Mouse (Mus musculus) limb, embryonic 13.5 days (tissue): Measurements from ENCODE around the gene Ptprf. TPM values are rescaled to one million over a fixed set of nuclear protein-coding genes. Genes with fewer than 3 reads are reported as not detected.

Source experiments
- ATAC-seq: fragments of 200-750 bp; cut with Nextera tagmentation; 2 replicates; pipeline ENCODE4 v1.8.0; 2017; ENCODE audit warnings: low read depth, moderate number of reproducible peaks, moderate TSS enrichment; ENCODE audit not compliant: low FRiP score
- H3K27ac ChIP-seq: fragments of 300-500 bp; sonication (generic); 2 replicates; pipeline ENCODE4 v1.5.1; 2015; ENCODE audit warnings: inconsistent platforms, mild to moderate bottlenecking, moderate library complexity
- H3K27me3 ChIP-seq: fragments of 300-500 bp; sonication (generic); 2 replicates; pipeline ENCODE4 v1.6.1; 2015; ENCODE audit warnings: mild to moderate bottlenecking, inconsistent platforms
- H3K36me3 ChIP-seq: fragments of 300-500 bp; sonication (generic); 2 replicates; pipeline ENCODE4 v1.6.1; 2015; ENCODE audit warnings: inconsistent platforms, mild to moderate bottlenecking, moderate library complexity
- H3K4me1 ChIP-seq: fragments of 300-500 bp; sonication (generic); 2 replicates; pipeline ENCODE4 v1.6.1; 2015; ENCODE audit warnings: inconsistent platforms
- H3K4me2 ChIP-seq: fragments of 300-500 bp; sonication (generic); replicated peaks from 2 replicates; pipeline ENCODE4 v1.6.1; 2015; ENCODE audit warnings: inconsistent platforms, mild to moderate bottlenecking, moderate library complexity
- H3K4me3 ChIP-seq: fragments of 300-500 bp; sonication (generic); 2 replicates; pipeline ENCODE4 v1.5.1; 2015; ENCODE audit warnings: moderate library complexity, mild to moderate bottlenecking, inconsistent platforms
- H3K9ac ChIP-seq: fragments of 300-500 bp; sonication (generic); 2 replicates; pipeline ENCODE4 v1.6.1; 2015; ENCODE audit warnings: mild to moderate bottlenecking, inconsistent platforms
- H3K9me3 ChIP-seq: fragments of 300-500 bp; sonication (generic); 2 replicates; pipeline ENCODE4 v1.6.1; 2016; ENCODE audit warnings: inconsistent platforms
- WGBS: fragments of 180-500 bp; shearing (Covaris S2); methylation state at CpG from one replicate; pipeline ENCODE4 v1.1.7; 2015; 5-methylcytosine and 5-hydroxymethylcytosine counted together
- polyA plus RNA-seq: library from polyadenylated mRNA; unstranded; fragments of >200 nt; fragmentation: Nextera tagmentation; extraction: Ambion mirVana; gene quantifications from 2 replicates; pipeline ENCODE4 v1.2.1, GENCODE M21; 2015

Ptprf gene
- polyA plus RNA-seq, 1 experiment from 2014 or later = 58.1 TPM

DNA sequence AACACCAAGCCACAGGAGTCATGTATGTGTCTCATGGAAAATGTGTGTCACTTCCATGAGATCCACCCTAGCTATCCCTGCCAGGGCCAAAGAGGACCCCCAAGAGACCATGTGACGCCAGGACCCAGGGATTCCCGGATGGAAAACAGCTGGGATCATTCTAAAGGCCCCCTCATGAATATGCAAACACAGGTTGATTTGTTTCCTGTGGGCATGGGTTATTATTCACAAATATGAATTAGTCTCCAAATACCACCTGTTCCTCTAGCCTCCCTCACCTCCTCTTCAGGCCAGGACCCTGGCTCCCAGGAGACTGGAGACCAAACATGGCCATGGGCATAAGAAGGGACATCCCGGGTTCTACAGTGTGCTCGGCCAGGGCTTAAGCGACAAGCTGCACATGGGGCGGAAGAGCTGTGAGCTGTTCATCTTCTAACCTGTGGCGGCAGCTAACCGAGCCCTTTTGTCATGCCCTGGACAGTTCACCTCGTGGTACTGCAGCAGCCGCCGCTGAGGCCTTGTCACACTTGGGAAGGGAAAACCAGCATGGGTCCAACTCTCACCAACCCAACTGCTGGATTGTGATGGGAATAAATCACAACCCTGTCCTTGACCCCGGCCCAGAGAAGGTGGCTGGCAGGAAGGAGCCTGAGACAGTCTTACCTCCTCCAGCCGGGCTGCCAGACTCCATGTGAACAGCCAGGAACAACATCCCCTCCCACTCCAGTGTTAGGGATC is 9.6 kb downstream of the Ptprf start:
- 0 out of 2 replicates have a peak overlapping the region, but pooled peaks have one; percentile 13 for H3K9ac ChIP-seq
- peaks cover 60% of the 10 kb centered on the region for H3K36me3 ChIP-seq
- H3K4me3 ChIP-seq = no peak overlapping the region
- no peaks in the 10 kb centered on the region for H3K9me3 ChIP-seq
- H3K27me3 ChIP-seq = no peaks in the 10 kb centered on the region
- ATAC-seq = no peak
- no peak overlapping the region for H3K27ac ChIP-seq
- H3K4me1 ChIP-seq = peaks cover 23% of the 10 kb centered on the region
- WGBS = 71% methylated on average over 13 of the region's 13 CpGs
- no peak overlapping the region for H3K4me2 ChIP-seq

DNA sequence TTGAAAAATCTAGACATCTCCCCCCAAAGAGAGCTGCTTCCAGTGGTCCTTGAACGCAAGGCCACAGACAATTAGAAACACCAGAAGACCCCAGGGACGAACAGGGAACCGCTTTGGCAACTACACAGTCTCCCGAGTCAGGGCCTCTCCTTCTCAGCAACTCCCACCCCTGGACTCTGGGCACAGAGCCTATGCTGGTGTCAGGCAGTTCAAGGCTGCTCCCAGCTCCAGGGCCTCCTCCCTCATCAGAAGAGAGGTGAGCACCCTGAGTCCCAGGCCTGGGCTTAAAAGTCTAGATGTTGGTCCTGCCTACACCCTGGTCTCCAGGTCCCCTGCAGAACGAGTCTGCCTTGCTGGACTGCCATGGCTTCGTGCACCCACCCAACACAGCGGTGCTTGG is 10.7 kb downstream of the Ptprf start:
- no peak for ATAC-seq
- no peak overlapping the region for H3K4me3 ChIP-seq
- H3K9ac ChIP-seq = no peak overlapping the region
- H3K36me3 ChIP-seq = peaks cover 72% of the 10 kb centered on the region
- no peak overlapping the region for H3K4me2 ChIP-seq
- H3K4me1 ChIP-seq = peaks cover 34% of the 10 kb centered on the region
- H3K27ac ChIP-seq = no peak overlapping the region
- no peaks in the 10 kb centered on the region for H3K9me3 ChIP-seq
- 83% methylated on average over 7 of the region's 7 CpGs for WGBS
- no peaks in the 10 kb centered on the region for H3K27me3 ChIP-seq

DNA sequence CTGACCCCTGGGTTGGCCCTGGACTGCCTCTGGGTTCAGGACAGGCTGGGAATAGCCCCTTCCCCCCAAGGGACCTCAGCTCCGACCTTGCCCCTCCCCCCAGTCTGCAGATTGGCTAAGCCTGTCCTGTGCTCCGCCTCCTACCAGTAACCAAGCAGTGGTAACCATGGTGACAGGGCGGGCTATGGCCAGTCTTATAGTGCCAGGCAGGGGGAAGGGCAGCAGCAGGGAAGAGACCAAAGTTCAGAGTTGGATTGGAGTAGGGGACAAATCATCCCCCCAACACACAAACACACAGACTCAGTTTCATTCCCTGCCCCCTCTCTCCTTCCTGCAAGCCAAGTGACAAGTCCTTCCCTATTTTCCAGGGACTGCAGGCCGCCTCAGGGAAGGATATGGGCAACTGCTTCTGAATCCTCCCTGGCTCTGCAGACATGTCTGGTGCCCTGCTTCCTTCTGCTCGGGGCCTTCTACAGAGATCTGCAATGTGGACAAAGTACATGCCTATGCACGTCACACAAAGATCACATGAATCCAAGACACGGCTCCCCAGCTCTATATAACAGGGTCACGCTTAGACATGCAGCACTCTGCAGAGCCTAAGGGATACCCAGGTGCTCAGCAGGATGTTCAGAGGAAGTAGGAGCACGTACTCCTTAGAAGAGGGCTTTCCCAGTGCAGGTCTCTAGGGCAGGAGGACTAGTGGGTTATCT is 14.5 kb downstream of the Ptprf start:
- Histone ChIP-seq H3K36me3 (peaks cover 77% of the 10 kb centered on the region), H3K9ac (peak overlapping the region; percentile 35; the same call in 1 of the 2 replicates), H3K4me1 (peaks cover 55% of the 10 kb centered on the region), H3K4me2 (0 out of 2 replicates have a peak overlapping the region, but pooled peaks have one; percentile 12), H3K9me3 (no peaks in the 10 kb centered on the region), H3K4me3 (no peak overlapping the region), H3K27ac (peak overlapping the region; percentile 28; the same call in 1 of the 2 replicates), H3K27me3 (no peaks in the 10 kb centered on the region)
- ATAC-seq = peak; percentile 69
- WGBS = 22% methylated on average over 9 of the region's 9 CpGs

DNA sequence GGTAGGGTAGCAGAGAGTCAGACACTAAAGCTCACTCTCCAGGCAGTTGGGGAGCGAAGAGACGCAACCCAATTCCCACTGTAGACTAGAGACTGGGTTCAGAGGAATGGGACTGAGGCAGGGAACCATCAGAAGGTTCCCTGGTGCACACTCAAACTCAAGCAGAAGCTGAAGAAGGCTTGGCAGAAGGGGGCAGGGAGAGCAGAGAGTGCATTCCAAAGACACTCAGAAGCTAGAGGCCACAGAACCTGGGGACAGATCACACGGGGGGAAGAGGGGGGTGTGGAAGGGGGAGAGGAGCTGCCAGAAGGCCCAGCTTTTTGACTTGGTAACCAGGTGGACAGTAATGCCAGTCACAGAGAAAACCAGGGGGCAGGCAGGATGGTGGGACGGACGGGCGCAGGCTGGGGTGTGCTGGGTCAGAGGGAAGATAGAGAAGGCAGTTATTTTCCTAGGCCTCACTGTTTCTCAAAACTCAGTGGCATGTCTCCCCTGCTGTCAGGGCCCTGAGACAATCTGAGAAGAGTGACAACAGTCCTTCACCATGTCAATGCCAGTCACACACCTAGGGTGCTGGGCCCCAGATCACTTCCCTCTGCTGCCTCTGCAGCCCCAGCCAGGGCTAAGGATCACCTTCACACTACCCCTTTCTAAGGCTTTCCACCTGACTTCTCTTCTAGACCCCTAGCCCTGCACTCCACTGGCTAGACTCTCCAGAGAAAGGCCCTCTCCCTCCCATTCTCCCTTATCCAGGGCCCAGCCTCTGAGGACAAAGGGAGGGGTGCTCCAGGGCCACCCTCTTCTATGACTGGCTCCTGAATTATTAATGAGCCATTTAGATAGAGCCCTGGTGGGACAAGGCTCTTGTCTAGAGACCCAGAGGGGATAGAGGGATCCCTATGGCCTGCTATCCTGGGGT is 15.3 kb downstream of the Ptprf start:
- peaks cover 80% of the 10 kb centered on the region for H3K36me3 ChIP-seq
- H3K27me3 ChIP-seq = no peaks in the 10 kb centered on the region
- H3K4me2 ChIP-seq = 0 out of 2 replicates have a peak overlapping the region, but pooled peaks have one; percentile 12
- H3K4me3 ChIP-seq = no peak overlapping the region
- H3K9me3 ChIP-seq = no peaks in the 10 kb centered on the region
- WGBS = 76% methylated on average over 6 of the region's 6 CpGs
- H3K9ac ChIP-seq = peak overlapping the region; percentile 35; the same call in 1 of the 2 replicates
- H3K4me1 ChIP-seq = peaks cover 50% of the 10 kb centered on the region
- ATAC-seq = no peak
- peak overlapping the region; percentile 28; the same call in 1 of the 2 replicates for H3K27ac ChIP-seq

DNA sequence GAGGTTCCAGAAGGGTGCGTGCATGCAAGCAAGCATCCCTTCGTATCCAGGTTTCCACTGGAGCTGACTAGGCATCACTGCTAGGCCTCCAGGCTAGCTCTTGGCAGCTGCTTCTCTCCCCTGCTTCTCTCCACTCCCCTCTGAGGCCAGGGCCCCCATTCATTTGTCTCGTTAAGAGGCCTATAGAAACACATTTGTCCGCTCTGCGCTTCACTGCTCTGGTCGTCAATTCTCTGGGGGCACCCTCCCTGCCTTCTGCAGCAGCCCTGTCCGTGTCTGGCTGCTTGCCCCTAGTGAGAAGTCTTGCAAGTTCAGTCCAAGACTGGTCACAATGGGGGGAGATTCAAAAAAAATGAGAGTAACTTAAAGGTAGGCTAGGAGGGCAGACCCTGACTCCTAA is 16.7 kb downstream of the Ptprf start:
- Histone ChIP-seq H3K9ac (peak overlapping the region; percentile 13; the same call in 1 of the 2 replicates), H3K9me3 (no peaks in the 10 kb centered on the region), H3K36me3 (peaks cover 83% of the 10 kb centered on the region), H3K4me2 (no peak overlapping the region), H3K4me3 (no peak overlapping the region), H3K4me1 (peaks cover 61% of the 10 kb centered on the region), H3K27me3 (no peaks in the 10 kb centered on the region), H3K27ac (peak overlapping the region; percentile 15; the same call in 1 of the 2 replicates)
- ATAC-seq = no peak
- WGBS = 41% methylated on average over 7 of the region's 7 CpGs

DNA sequence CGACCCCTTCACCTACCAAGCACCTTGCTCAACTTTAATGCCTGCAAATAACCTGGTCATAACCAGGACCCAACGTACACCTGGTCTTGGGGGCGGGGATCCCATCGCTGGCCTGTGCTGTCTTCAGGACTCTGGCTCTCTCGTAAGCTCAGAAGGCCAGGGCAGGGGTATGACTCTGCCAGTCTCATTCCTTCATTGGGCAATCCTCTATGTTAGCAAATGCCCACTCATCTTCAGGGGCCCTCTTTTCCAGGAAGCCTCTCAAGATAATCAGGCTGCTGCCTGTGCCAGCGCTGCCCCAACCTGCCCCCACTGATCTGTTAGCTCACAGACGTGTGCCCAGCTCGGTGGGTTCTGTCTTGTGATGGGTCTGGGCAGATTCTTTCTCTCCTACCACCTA is 17.2 kb downstream of the Ptprf start:
- Histone ChIP-seq H3K9me3 (no peaks in the 10 kb centered on the region), H3K27me3 (no peaks in the 10 kb centered on the region), H3K4me3 (no peak overlapping the region), H3K4me2 (no peak overlapping the region), H3K4me1 (peaks cover 62% of the 10 kb centered on the region), H3K27ac (no peak overlapping the region), H3K9ac (no peak overlapping the region), H3K36me3 (peaks cover 83% of the 10 kb centered on the region)
- WGBS = 75% methylated on average over 8 of the region's 8 CpGs
- ATAC-seq = no peak

DNA sequence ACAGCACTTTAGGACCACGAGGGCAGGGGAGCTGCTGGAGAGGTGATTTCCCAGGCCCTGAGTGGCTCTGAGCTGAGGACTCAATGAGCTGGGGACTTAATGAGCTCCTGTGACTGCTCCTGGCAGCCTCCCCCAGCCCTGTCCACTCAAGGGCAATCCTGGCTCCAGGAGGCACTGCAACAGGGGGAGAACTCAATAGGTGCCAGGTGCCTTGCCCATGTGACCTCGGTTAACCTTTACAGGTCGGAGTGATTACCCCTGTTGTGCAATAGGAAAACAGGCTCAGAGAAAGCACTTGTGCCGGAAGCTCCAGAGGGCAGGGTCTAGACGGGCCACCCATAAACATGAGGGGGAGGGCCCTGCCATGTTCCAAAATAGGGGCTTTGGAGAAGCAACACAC is 17.7 kb downstream of the Ptprf start:
- H3K9me3 ChIP-seq = no peaks in the 10 kb centered on the region
- H3K4me1 ChIP-seq = peaks cover 62% of the 10 kb centered on the region
- ATAC-seq = no peak
- no peak overlapping the region for H3K4me3 ChIP-seq
- no peak overlapping the region for H3K9ac ChIP-seq
- 27% methylated on average over 5 of the region's 5 CpGs for WGBS
- H3K27me3 ChIP-seq = no peaks in the 10 kb centered on the region
- H3K27ac ChIP-seq = no peak overlapping the region
- H3K36me3 ChIP-seq = peaks cover 86% of the 10 kb centered on the region
- no peak overlapping the region for H3K4me2 ChIP-seq

DNA sequence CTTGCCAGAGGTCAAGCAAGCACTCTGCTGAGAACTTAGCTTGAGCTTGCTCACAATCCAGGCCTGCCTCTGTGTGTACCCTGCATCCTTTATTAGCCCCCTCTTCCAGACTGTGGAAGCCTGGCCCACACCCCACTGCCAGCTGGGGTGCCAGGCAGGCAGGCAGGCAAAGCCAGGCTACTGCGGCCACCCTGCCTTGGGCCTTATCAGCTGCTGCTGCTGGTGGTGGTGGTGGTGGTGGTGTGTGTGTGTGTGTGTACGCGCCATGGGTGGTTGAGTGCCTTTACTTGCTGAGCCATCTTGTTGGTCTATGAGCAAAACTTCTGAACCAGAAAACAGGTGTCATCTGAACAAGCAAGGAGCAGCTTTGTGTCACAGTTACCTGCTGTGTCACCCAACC is 18.3 kb downstream of the Ptprf start:
- Histone ChIP-seq H3K9me3 (no peaks in the 10 kb centered on the region), H3K4me3 (no peak overlapping the region), H3K9ac (no peak overlapping the region), H3K36me3 (peaks cover 91% of the 10 kb centered on the region), H3K27me3 (no peaks in the 10 kb centered on the region), H3K27ac (peak overlapping the region; percentile 55; the same call in 1 of the 2 replicates), H3K4me2 (no peak overlapping the region), H3K4me1 (peaks cover 57% of the 10 kb centered on the region)
- 97% methylated on average over 3 of the region's 3 CpGs for WGBS
- ATAC-seq = no peak

DNA sequence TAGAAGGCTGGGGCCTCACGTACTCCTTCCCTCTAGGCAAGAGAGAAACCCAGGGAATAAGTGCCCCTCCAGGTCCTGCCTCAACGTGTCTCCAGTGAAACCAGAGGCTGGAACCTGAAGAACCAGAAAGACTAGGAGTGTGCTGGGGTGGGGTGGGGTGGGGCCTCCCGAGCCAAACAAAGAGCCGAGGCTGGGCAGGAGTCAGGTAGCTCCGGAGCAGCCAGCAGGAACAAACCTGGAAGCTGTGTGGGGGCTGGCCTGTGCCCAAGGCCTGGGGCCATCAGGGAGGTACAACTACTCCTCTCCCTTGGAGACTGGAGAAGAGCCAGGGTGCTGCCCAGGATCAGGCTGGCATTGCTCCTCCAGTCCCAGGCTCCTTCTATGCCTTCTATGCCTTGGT is 18.9 kb downstream of the Ptprf start:
- peak overlapping the region; percentile 55; the same call in 1 of the 2 replicates for H3K27ac ChIP-seq
- H3K9ac ChIP-seq = no peak overlapping the region
- H3K4me3 ChIP-seq = no peak overlapping the region
- H3K4me1 ChIP-seq = peaks cover 51% of the 10 kb centered on the region
- ATAC-seq = no peak
- peaks cover 96% of the 10 kb centered on the region for H3K36me3 ChIP-seq
- H3K27me3 ChIP-seq = no peaks in the 10 kb centered on the region
- H3K4me2 ChIP-seq = no peak overlapping the region
- no peaks in the 10 kb centered on the region for H3K9me3 ChIP-seq
- 66% methylated on average over 5 of the region's 5 CpGs for WGBS

DNA sequence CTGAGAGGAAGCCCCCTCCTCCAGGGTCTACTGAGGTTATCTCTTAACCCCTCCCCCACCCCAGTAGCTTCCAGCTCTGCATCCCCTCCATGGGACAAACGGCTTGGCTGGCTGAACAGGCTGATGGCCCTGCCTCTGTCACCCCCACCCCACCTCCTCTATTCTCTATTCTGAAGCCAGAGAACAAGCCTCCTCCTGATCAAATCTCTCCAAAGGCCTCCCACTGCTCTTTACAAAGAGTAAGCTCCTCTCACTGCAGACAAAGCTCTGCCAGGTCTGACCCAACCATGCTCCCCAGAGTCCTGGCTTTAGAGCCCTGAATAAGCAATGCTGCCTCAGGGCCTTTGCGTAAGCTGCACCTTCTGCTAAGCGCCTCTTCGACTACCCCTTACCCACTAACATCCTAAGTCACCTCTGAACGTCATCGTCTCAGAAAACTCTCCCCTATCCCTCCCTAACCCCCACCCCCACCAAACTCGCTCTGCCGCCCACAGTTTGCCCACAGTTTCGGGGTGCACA is 19.6 kb downstream of the Ptprf start:
- H3K36me3 ChIP-seq = peaks cover 96% of the 10 kb centered on the region
- 86% methylated on average over 9 of the region's 9 CpGs for WGBS
- no peak for ATAC-seq
- H3K4me2 ChIP-seq = no peak overlapping the region
- H3K9me3 ChIP-seq = no peaks in the 10 kb centered on the region
- no peaks in the 10 kb centered on the region for H3K27me3 ChIP-seq
- no peak overlapping the region for H3K4me3 ChIP-seq
- peaks cover 45% of the 10 kb centered on the region for H3K4me1 ChIP-seq
- H3K9ac ChIP-seq = no peak overlapping the region
- H3K27ac ChIP-seq = peak overlapping the region; percentile 28; the same call in 1 of the 2 replicates

DNA sequence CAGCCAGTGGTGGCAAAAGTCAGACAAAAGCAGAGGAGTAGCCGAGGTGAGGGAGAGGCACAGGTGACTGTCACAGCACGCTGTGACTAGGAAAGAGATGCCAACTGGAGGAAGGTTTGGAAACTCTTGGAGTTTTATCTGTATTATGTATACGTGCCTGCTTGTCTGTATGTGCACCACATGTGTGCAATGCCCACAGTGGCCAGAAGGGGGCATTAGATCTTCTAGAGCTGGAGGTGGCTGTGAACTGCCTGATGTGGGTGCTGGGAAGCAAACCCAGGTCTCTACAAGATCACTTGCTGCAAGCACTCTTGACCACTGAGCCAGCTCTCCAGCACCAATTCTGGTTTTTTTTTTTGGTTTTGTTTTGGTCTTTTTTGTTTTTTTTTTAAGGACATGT is 20.5 kb downstream of the Ptprf start:
- no peak overlapping the region for H3K9ac ChIP-seq
- no peak overlapping the region for H3K27ac ChIP-seq
- H3K27me3 ChIP-seq = no peaks in the 10 kb centered on the region
- 92% methylated on average over 3 of the region's 3 CpGs for WGBS
- no peak for ATAC-seq
- H3K4me1 ChIP-seq = peaks cover 44% of the 10 kb centered on the region
- H3K4me3 ChIP-seq = no peak overlapping the region
- H3K36me3 ChIP-seq = peaks cover 96% of the 10 kb centered on the region
- no peaks in the 10 kb centered on the region for H3K9me3 ChIP-seq
- H3K4me2 ChIP-seq = no peak overlapping the region
